Comparison of ENCODE assay signal across 8 mouse cellular contexts in the genomic region with DNA sequence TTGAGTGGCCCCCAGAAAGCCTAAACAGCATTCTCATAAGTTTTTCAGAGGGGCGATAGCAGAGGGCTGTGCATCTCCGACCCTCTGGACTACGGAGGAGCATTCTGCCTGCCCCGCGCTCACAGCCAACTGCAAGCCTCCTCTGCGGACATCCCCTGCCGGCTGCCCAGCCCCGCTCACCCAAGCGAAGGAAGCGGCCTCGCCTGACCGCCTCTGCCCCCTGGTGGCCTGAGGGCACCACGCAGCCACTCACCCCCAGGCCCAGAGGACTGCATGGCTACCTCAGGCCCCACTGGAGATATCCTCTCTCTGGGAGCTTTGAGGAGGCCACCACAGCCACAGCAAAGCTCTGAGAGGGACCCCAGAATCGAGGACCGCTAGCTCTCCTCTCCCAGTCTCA. TPM values are rescaled to one million over a fixed set of nuclear protein-coding genes. Genes with fewer than 3 reads are reported as not detected.
A peak's percentile ranks its signal among the peaks of the same experiment; 100 is the strongest.
DNase-seq lines count a peak whose midpoint lies in the region; ATAC-seq and TF ChIP-seq lines count a peak whose summit lies in the region.

No protein-coding gene starts in this region.

- ATAC-seq in hindbrain, embryonic 14.5 days (ENCODE audit: low FRiP score): peak; percentile 32; the same call in 1 of the 2 replicates
- peak; percentile 91 for ATAC-seq in megakaryocyte progenitor cell, adult 5-6 weeks (replicated peaks; ENCODE audit: poor library complexity)

- peak; percentile 13 for DNase-seq in WW6 (ENCODE audit: low read depth, low spot score)
- DNase-seq in cerebellum, postnatal 36 days: peak; percentile 63 to 73
- peak; percentile 81 for DNase-seq in gastrocnemius, adult 2 months
- DNase-seq in hindbrain, embryonic 14.5 days (ENCODE audit: low spot score): peak; percentile 76
- DNase-seq in left cerebral cortex, adult 2 months (ENCODE audit: extremely low spot score in 1 of 2, low spot score in 2 of 2): peak; percentile 64 to 80
- DNase-seq in right cerebral cortex, postnatal 25 days: peak; percentile 58
- peak; percentile 71 for DNase-seq in urinary bladder, postnatal 25 days (ENCODE audit: low spot score)

- no peak overlapping the region for H3K27ac ChIP-seq in gastrocnemius, adult 2 months
- H3K27ac ChIP-seq in hindbrain, embryonic 14.5 days: peak overlapping the region; percentile 11; the same call in 1 of the 2 replicates
- peak overlapping the region; percentile 40; the same call in 1 of the 2 replicates for H3K27ac ChIP-seq in left cerebral cortex, adult 2 months

- intact Hi-C loops in gastrocnemius, adult 2 months (cut with DNase I): loop anchor here (1.0 kb wide), 1 partner anchor 490 kb away; no protein-coding TSS in a partner anchor
- intact Hi-C loops in left cerebral cortex, adult 2 months (cut with DNase I): loop anchor here (1.0 to 10.0 kb wide), 3 partner anchors 326 to 489 kb away; a partner anchor contains a TSS

- H3K27me3 ChIP-seq in hindbrain, embryonic 14.5 days (ENCODE audit: control insufficient read depth, insufficient read depth, low read length): no peaks in the 10 kb centered on the region

- no peak overlapping the region for H3K4me3 ChIP-seq in gastrocnemius, adult 2 months
- no peak overlapping the region for H3K4me3 ChIP-seq in hindbrain, embryonic 14.5 days (replicated peaks; ENCODE audit: low read length)
- no peak overlapping the region for H3K4me3 ChIP-seq in left cerebral cortex, adult 2 months

- 0 out of 2 replicates have a peak overlapping the region, but pooled peaks have one; percentile 14 for H3K4me2 ChIP-seq in hindbrain, embryonic 14.5 days (replicated peaks)

- peak; percentile 96; the same call in 1 of the 2 replicates for TF ChIP-seq CTCF in gastrocnemius, adult 2 months (IDR thresholded peaks at IDR 0.05)
- peak; percentile 86 for TF ChIP-seq CTCF in left cerebral cortex, adult 2 months (IDR thresholded peaks at IDR 0.05)

- WGBS in hindbrain, embryonic 14.5 days: 3% methylated on average over 15 of the region's 15 CpGs

- H3K4me1 ChIP-seq in hindbrain, embryonic 14.5 days (replicated peaks; ENCODE audit: control insufficient read depth, insufficient read depth, low read length): peaks cover 23% of the 10 kb centered on the region

- no peaks in the 10 kb centered on the region for H3K36me3 ChIP-seq in hindbrain, embryonic 14.5 days (replicated peaks; ENCODE audit: control insufficient read depth, insufficient read depth)

- no peaks in the 10 kb centered on the region for H3K9me3 ChIP-seq in hindbrain, embryonic 14.5 days (ENCODE audit: control insufficient read depth, low read length)

- peak overlapping the region; percentile 24; the same call in 1 of the 2 replicates for H3K9ac ChIP-seq in hindbrain, embryonic 14.5 days

RNA-seq across cellular contexts. Expression of a gene that starts 58.8 kb away (rescaled TPM):
- 1 to 10 TPM in 1 of 2 experiments, under 1 TPM in 1; 0.45 to 1.7 TPM for total RNA-seq in gastrocnemius, adult 2 months (2021)
- polyA plus RNA-seq in hindbrain, embryonic 14.5 days (2014; fragmentation: Nextera tagmentation; extraction: Ambion mirVana): 62.6 and 73.4 TPM in 2 replicates
- 1 to 10 TPM; 4.7 to 8.5 TPM for total RNA-seq in left cerebral cortex, adult 2 months (2021)
- 0.64 TPM in 1 of 2 replicates, not detected in the other for total RNA-seq in megakaryocyte progenitor cell, adult 5-6 weeks (2015)
- not detected in 2 replicates for total RNA-seq in megakaryocyte progenitor cell, adult 5-6 weeks (2017)

Comparison
In these comparisons a context has a peak if more than half of its experiments do, and no peak if none do; other contexts are left out.
1. DNase-seq: peak in every context shown above with its lines; median percentile 81 in gastrocnemius, adult 2 months; 76 in hindbrain, embryonic 14.5 days; 72 in left cerebral cortex, adult 2 months; 71 in urinary bladder, postnatal 25 days; 68 in cerebellum, postnatal 36 days; 58 in right cerebral cortex, postnatal 25 days; 13 in WW6.